Mouse (Mus musculus): ENCODE measurements around the gene Wdr86. TPM values are rescaled to one million over a fixed set of nuclear protein-coding genes. Genes with fewer than 3 reads are reported as not detected.

Gene Wdr86
- polyA plus RNA-seq, 1 experiment from 2014 or later: 43.9 TPM

DNA sequence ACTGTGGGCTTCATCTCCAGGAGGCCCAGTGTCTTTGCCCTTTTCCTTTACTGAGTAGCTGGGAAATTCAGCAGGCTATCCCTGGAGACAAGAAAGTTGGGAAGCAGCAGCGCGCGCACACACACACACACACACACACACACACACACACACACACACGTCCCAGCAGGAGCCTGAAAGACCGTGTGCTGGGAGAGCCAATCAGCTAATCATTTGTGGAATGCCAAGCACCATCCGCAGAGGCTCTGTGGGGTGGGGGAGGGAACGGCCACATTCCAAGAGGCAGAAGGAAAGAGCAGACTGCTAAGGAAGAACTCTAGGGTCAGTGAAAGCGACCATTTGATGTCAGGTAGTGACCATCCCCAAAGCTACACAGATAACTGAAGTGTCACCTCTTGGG is 2.6 kb upstream of the Wdr86 start:
- Histone ChIP-seq H3K27ac (ENCODE audit: low read depth) (peak overlapping the region; percentile 63), H3K4me3 (ENCODE audit: low read depth, low read length) (0 out of 2 replicates have a peak overlapping the region, but pooled peaks have one; percentile 3), H3K9me3 (ENCODE audit: low read depth, low read length) (no peaks in the 10 kb centered on the region), H3K27me3 (ENCODE audit: insufficient read depth, low read length) (peaks cover 4% of the 10 kb centered on the region), H3K36me3 (ENCODE audit: insufficient read depth) (no peaks in the 10 kb centered on the region), H3K4me1 (ENCODE audit: insufficient read depth) (peaks cover 19% of the 10 kb centered on the region), H3K4me2 (peak overlapping the region; percentile 44), H3K9ac (no peak overlapping the region)
- TF ChIP-seq CTCF (IDR thresholded peaks at IDR 0.05; ENCODE audit: low read depth): no peak
- 4% methylated on average over 8 of the region's 8 CpGs for WGBS
- DNase-seq (peak; percentile 80), ATAC-seq (ENCODE audit: insufficient read depth) (peak; percentile 67)

DNA sequence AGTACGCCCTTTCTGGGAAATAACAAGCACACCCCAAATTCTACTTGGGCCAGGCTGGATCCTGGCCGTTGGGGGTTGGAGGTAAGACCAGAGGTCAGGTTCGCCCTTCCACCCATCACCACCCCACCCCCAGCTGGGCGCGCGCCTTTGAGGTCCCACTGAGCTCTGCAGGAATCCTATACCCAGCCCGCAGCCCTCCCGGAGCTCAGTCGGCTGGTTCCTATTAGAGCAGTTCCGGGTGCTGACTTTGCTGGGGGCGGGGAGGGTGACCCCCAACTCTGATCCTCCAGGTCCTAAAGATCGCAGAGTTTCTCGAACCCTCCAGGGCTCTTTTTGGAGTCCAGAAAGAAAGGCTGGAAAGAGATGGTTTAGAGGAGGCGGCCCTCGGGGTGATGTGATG is 459 bp upstream of the Wdr86 start:
- peak overlapping the region; percentile 80; the same call in 1 of the 2 replicates for H3K27ac ChIP-seq (ENCODE audit: low read depth)
- H3K4me3 ChIP-seq (ENCODE audit: low read depth, low read length): peak overlapping the region; percentile 69
- ATAC-seq (ENCODE audit: insufficient read depth) (peak; percentile 42; the same call in 1 of the 2 replicates), DNase-seq (peak; percentile 52)
- H3K36me3 ChIP-seq (ENCODE audit: insufficient read depth): no peaks in the 10 kb centered on the region
- no peaks in the 10 kb centered on the region for H3K9me3 ChIP-seq (ENCODE audit: low read depth, low read length)
- no peak for TF ChIP-seq CTCF (IDR thresholded peaks at IDR 0.05; ENCODE audit: low read depth)
- peak overlapping the region; percentile 76 for H3K9ac ChIP-seq
- H3K4me2 ChIP-seq: peak overlapping the region; percentile 86
- H3K4me1 ChIP-seq (ENCODE audit: insufficient read depth): peaks cover 19% of the 10 kb centered on the region
- WGBS: under 1% methylated on average over 15 of the region's 15 CpGs
- peaks cover 4% of the 10 kb centered on the region for H3K27me3 ChIP-seq (ENCODE audit: insufficient read depth, low read length)

DNA sequence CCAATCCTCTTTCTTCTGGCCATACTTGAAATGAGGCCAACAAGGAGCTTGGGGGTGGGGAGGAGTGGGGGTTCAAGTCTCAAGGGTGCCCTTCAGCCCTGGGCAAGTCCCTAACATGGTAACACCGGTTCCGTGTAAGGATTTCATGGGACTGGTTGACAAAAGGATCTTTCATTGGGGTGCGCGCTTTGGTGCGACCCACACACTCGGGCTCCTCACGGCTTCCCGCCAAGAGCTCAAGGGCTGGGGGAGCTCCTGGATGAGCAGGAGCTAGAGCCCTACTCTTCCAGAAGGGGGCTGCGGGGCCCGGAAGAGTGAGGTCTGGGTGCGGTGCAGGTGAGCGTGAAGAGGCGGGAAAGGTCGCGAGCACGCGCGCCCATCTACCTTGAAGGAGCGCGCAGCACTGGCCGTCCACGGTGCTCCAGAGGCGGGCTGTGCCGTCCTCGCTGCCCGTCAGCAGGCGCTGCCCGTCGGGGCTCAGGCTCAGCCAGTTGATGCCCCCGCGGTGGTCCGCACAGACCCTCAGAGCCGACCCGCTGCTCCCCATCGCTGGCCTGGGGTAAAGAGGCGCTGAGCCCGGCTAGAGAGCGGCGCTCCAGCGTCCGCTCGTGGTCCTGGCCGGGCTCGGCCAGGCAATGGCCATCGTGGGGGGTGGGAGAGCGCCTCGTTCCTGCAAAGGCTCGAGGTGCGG is 585 bp downstream of the Wdr86 start:
- no peak for TF ChIP-seq CTCF (IDR thresholded peaks at IDR 0.05; ENCODE audit: low read depth)
- WGBS: 1% methylated on average over 49 of the region's 49 CpGs
- H3K4me1 ChIP-seq (ENCODE audit: insufficient read depth): peaks cover 23% of the 10 kb centered on the region
- peak overlapping the region; percentile 76 for H3K9ac ChIP-seq
- peak overlapping the region; percentile 80 for H3K27ac ChIP-seq (ENCODE audit: low read depth)
- no peaks in the 10 kb centered on the region for H3K9me3 ChIP-seq (ENCODE audit: low read depth, low read length)
- ATAC-seq (ENCODE audit: insufficient read depth) (peak; percentile 18; the same call in 1 of the 2 replicates), DNase-seq (peak; percentile 59)
- H3K4me2 ChIP-seq: peak overlapping the region; percentile 86
- H3K27me3 ChIP-seq (ENCODE audit: insufficient read depth, low read length): peaks cover 4% of the 10 kb centered on the region
- no peaks in the 10 kb centered on the region for H3K36me3 ChIP-seq (ENCODE audit: insufficient read depth)
- H3K4me3 ChIP-seq (ENCODE audit: low read depth, low read length): peak overlapping the region; percentile 69

DNA sequence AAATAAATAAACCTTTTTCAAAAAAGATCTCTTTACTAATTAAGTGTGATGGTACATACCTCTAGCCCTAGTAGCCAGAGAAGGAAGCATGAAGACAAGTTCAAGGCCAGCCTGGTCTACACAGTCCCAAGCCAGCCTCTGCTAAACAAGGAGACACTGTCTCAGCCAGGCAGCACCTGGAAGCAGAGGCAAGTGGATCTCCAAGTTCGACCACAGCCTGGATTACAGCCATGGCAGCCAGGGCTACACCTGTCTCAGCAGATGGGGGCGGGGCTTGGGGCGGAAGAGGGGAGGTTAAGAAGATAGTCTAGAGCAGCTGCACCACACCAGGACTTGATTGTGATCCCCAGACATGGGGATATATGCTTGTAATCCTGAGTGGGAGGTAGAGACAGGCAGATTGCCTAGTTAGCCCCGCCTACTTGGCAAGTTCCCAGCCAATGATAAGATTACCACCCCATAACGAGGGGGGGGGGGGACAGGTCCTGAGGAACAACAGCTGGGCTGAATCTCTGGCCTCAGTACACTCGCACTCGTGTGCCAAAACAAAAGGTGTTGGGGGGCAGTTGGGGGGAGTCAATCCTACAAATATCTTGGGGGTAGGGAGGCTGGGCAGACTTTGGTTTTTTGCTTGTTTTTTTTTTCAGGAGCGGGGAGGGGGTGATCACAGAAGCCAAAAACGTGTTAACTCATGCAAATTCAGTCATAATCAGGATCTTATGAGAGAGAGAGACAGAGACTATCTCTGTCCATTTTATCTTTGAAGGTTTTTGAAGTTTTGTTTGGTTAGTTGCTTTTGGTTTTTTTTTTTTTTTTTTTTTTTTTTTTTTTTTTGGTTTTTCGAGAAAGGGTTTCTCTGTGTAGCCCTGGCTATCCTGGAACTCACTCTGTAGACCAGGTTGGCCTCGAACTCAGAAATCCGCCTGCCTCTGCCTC is 3.4 kb downstream of the Wdr86 start:
- no peaks in the 10 kb centered on the region for H3K9me3 ChIP-seq (ENCODE audit: low read depth, low read length)
- peaks cover 31% of the 10 kb centered on the region for H3K4me1 ChIP-seq (ENCODE audit: insufficient read depth)
- 48% methylated on average over 12 of the region's 12 CpGs for WGBS
- H3K4me3 ChIP-seq (ENCODE audit: low read depth, low read length): no peak overlapping the region
- H3K9ac ChIP-seq: no peak overlapping the region
- H3K4me2 ChIP-seq: no peak overlapping the region
- peak; percentile 90 for DNase-seq
- no peak for TF ChIP-seq CTCF (IDR thresholded peaks at IDR 0.05; ENCODE audit: low read depth)
- no peak overlapping the region for H3K27ac ChIP-seq (ENCODE audit: low read depth)
- H3K27me3 ChIP-seq (ENCODE audit: insufficient read depth, low read length): peaks cover 4% of the 10 kb centered on the region
- no peaks in the 10 kb centered on the region for H3K36me3 ChIP-seq (ENCODE audit: insufficient read depth)
- no peak for ATAC-seq (ENCODE audit: insufficient read depth)

DNA sequence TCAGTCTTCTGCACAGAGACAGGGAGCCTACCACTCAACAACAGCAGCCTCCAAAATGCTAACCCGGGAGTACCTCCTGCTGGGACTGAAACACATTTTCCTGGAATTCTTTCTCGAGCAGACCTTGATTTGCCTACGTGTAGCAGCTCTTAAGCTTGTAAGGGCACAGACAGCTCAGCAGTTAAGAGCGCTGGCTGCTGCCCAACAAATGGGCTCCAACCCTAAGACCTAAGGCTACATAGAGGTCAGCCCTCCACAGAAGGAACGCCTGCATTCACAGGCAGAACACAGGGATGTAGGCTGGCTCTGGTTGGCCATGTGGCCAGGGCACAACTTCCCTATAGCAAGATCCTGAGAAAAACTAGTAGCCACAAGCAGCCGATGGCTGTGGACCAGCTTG is 4.6 kb downstream of the Wdr86 start:
- no peak for TF ChIP-seq CTCF (IDR thresholded peaks at IDR 0.05; ENCODE audit: low read depth)
- H3K9me3 ChIP-seq (ENCODE audit: low read depth, low read length): no peaks in the 10 kb centered on the region
- H3K27me3 ChIP-seq (ENCODE audit: insufficient read depth, low read length): peaks cover 4% of the 10 kb centered on the region
- H3K36me3 ChIP-seq (ENCODE audit: insufficient read depth): peaks cover 10% of the 10 kb centered on the region; the same call in 1 of the 2 replicates
- no peak overlapping the region for H3K9ac ChIP-seq
- H3K4me2 ChIP-seq: no peak overlapping the region
- ATAC-seq (ENCODE audit: insufficient read depth) (no peak), DNase-seq (no peak)
- peak overlapping the region; percentile 90 for H3K27ac ChIP-seq (ENCODE audit: low read depth)
- WGBS: 59% methylated on average over 6 of the region's 6 CpGs
- peaks cover 21% of the 10 kb centered on the region for H3K4me1 ChIP-seq (ENCODE audit: insufficient read depth)
- H3K4me3 ChIP-seq (ENCODE audit: low read depth, low read length): no peak overlapping the region

DNA sequence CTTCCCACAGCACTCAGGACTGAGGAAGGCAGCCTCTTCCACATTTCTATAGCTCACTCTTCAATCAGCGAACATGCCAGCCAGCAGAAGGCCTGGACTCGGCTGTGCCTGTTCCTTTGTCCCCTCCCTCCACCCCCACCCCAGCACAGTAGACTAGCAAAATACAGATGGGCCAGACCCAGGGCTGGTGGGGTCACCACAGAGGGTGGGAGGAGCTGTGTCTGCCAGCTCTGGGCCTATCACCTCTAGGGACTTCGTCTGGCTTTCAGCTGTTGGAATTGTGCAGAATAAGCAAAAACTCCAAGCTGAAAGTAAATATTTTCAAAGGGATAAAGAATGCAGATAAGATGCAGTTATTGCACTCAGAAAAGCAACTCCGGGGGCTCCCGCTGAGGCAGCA is 5.7 kb downstream of the Wdr86 start:
- peaks cover 4% of the 10 kb centered on the region; the same call in 1 of the 2 replicates for H3K27me3 ChIP-seq (ENCODE audit: insufficient read depth, low read length)
- no peak overlapping the region for H3K4me3 ChIP-seq (ENCODE audit: low read depth, low read length)
- no peak for TF ChIP-seq CTCF (IDR thresholded peaks at IDR 0.05; ENCODE audit: low read depth)
- peak overlapping the region; percentile 90 for H3K27ac ChIP-seq (ENCODE audit: low read depth)
- H3K4me2 ChIP-seq: peak overlapping the region; percentile 38
- peaks cover 16% of the 10 kb centered on the region for H3K36me3 ChIP-seq (ENCODE audit: insufficient read depth)
- DNase-seq: peak; percentile 80
- H3K9me3 ChIP-seq (ENCODE audit: low read depth, low read length): no peaks in the 10 kb centered on the region
- H3K4me1 ChIP-seq (ENCODE audit: insufficient read depth): peaks cover 19% of the 10 kb centered on the region
- peak; percentile 93 for ATAC-seq (ENCODE audit: insufficient read depth)
- peak overlapping the region; percentile 34 for H3K9ac ChIP-seq
- WGBS: 17% methylated on average over 5 of the region's 5 CpGs

DNA sequence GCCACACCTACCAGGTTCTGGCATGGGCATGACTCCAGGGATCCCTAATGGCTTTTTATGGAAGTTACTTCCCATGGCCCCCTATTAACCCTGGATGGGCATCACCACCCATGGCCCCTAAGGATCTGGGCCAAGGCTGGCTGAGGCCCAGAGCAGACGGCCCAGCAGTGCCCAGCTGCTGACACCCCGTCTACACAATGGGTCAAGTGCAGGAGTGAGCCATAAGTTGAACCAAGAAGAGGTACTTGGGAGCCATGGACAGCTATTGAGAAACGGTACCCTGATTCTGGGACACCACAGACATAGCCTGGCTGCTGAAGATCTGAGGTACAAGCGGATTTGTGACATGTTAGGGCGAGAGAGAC is 6.3 kb downstream of the Wdr86 start:
- 62% methylated on average over 5 of the region's 5 CpGs for WGBS
- H3K4me3 ChIP-seq (ENCODE audit: low read depth, low read length): no peak overlapping the region

More for the DNA sequence above, 6.3 kb downstream of the Wdr86 start:
- Histone ChIP-seq H3K27me3 (ENCODE audit: insufficient read depth, low read length) (no peaks in the 10 kb centered on the region), H3K36me3 (ENCODE audit: insufficient read depth) (peaks cover 19% of the 10 kb centered on the region), H3K27ac (ENCODE audit: low read depth) (peak overlapping the region; percentile 90), H3K4me2 (peak overlapping the region; percentile 38; the same call in 1 of the 2 replicates), H3K9ac (peak overlapping the region; percentile 34), H3K9me3 (ENCODE audit: low read depth, low read length) (no peaks in the 10 kb centered on the region), H3K4me1 (ENCODE audit: insufficient read depth) (peaks cover 16% of the 10 kb centered on the region)
- DNase-seq (no peak), ATAC-seq (ENCODE audit: insufficient read depth) (no peak)
- TF ChIP-seq CTCF (IDR thresholded peaks at IDR 0.05; ENCODE audit: low read depth): no peak
